Mouse (Mus musculus) forebrain, postnatal 0 days (tissue): ENCODE results near the gene Zkscan3. TPM values are rescaled to one million over a fixed set of nuclear protein-coding genes. Genes with fewer than 3 reads are reported as not detected.

Experiments
- ATAC-seq: fragments of 200-750 bp; cut with Nextera tagmentation; 2 replicates; pipeline ENCODE4 v1.8.0; 2017; ENCODE audit warnings: mild to moderate bottlenecking, moderate library complexity
- DNase-seq: peaks from one replicate; pipeline ENCODE4 v3.0.0-alpha.2; 2015
- H3K27ac ChIP-seq: fragments of 300-500 bp; sonication (generic); 2 replicates; pipeline ENCODE4 v1.5.1; 2014; ENCODE audit warnings: low read depth, mild to moderate bottlenecking, antibody characterized with exemption, low read length, moderate library complexity, mixed read lengths
- H3K27me3 ChIP-seq: fragments of 300-500 bp; sonication (generic); 2 replicates; pipeline ENCODE4 v1.6.1; 2014; ENCODE audit warnings: mild to moderate bottlenecking, low read length, mixed read lengths; ENCODE audit not compliant: insufficient read depth
- H3K36me3 ChIP-seq: fragments of 300-500 bp; sonication (generic); 2 replicates; pipeline ENCODE4 v1.6.1; 2014; ENCODE audit warnings: mild to moderate bottlenecking, moderate library complexity; ENCODE audit not compliant: insufficient read depth
- H3K4me1 ChIP-seq: fragments of 300-500 bp; sonication (generic); 2 replicates; pipeline ENCODE4 v1.6.1; 2014; ENCODE audit warnings: antibody characterized with exemption; ENCODE audit not compliant: insufficient read depth
- H3K4me2 ChIP-seq: fragments of 300-500 bp; sonication (generic); 2 replicates; pipeline ENCODE4 v1.6.1; 2014; ENCODE audit warnings: low read depth, mild to moderate bottlenecking, moderate library complexity
- H3K4me3 ChIP-seq: fragments of 300-500 bp; sonication (generic); 2 replicates; pipeline ENCODE4 v1.5.1; 2014; ENCODE audit warnings: low read depth, low read length, mixed read lengths
- H3K9ac ChIP-seq: fragments of 300-500 bp; sonication (generic); 2 replicates; pipeline ENCODE4 v1.6.1; 2014; ENCODE audit warnings: mild to moderate bottlenecking
- H3K9me3 ChIP-seq: fragments of 300-500 bp; sonication (generic); 2 replicates; pipeline ENCODE4 v1.6.1; 2016; ENCODE audit warnings: low read length
- CTCF ChIP-seq: sonication (generic); IDR thresholded peaks from 2 replicates; pipeline ENCODE4 v1.5.1; 2016; ENCODE audit warnings: antibody characterized with exemption, control low read depth, low read depth
- WGBS: fragments of 180-500 bp; shearing (Covaris S2); extraction: QIAGEN DNeasy Blood & Tissue Kit; methylation state at CpG from one replicate; pipeline ENCODE4 v1.1.7; 2014; 5-methylcytosine and 5-hydroxymethylcytosine counted together
- microRNA counts: library from miRNA; unstranded; fragments of <30 nt; microRNA quantifications from one replicate; lab custom pipeline; 2015
- microRNA-seq, 2 experiments: library from miRNA; unstranded; fragments of <30 nt; microRNA quantifications; one replicate each; pipeline ENCODE4; 2016
- polyA plus RNA-seq: library from polyadenylated mRNA; unstranded; fragments of >200 nt; fragmentation: Nextera tagmentation; extraction: Ambion mirVana; gene quantifications from 2 replicates; pipeline ENCODE4 v1.2.1, GENCODE M21; 2015
- total RNA-seq: library from RNA; depleted of rRNA; stranded (reverse); fragments of >200 nt; gene quantifications from 2 replicates; pipeline ENCODE4 v1.2.3, GENCODE M21; 2014; rRNA removed

Zkscan3 gene
- total and polyA plus RNA-seq, 2 experiments from 2014 or later: 45.6 to 51.8 TPM

DNA sequence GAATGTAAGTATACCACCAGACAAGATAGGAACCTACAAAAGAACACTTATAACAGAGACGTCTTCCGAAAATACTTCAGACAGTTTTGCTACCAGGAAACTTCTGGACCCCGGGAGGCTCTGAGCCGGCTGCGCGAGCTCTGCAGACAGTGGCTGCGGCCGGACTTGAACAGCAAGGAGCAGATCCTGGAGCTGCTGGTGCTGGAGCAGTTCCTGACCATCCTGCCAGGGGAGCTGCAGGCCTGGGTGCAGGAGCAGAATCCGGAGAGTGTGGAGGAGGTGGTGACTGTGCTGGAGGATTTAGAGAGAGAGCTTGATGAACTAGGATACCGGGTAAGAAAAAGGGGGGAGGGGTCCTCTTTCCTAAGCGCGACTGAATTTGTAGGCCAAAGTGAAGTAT is 38.8 kb downstream of the Zkscan3 start:
- Histone ChIP-seq H3K9ac (no peak overlapping the region), H3K4me3 (no peak overlapping the region), H3K36me3 (peaks cover 9% of the 10 kb centered on the region; the same call in 1 of the 2 replicates), H3K27ac (no peak overlapping the region), H3K4me2 (peak overlapping the region; percentile 70), H3K9me3 (no peaks in the 10 kb centered on the region), H3K27me3 (no peaks in the 10 kb centered on the region), H3K4me1 (peaks cover 10% of the 10 kb centered on the region)
- TF ChIP-seq CTCF: no peak
- ATAC-seq (no peak), DNase-seq (no peak)
- WGBS: 70% methylated on average over 12 of the region's 12 CpGs

DNA sequence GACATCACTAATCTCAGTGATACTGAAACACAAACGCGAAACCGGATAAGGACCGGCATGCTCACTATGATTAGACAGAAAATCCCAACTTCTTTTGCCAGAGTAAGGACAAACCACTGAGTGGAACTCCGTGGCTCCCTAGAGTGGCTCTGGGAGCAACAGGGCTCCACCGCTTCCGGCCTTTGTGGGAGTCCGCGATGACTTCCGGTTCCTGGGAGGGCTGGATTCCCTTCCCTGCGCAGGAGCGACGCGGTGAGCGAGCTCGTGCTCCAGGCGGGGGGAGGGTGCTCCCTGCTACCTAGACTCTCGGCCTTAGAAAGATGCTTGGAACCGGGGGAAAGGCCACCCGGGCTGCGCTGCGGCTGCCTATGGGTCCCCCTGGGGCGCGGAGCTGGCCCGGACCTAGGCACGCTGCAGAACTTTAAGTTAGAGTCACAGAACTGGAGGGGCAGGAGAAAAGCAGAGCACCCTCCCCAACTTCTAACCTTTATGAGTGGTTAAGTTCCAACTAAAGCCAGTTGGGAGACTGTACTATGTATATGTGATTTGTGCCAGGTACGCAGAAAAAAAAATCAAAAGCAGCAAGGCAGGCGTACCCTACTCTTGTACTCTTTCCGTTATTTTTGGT is 39.8 kb downstream of the Zkscan3 start, which contains the start of gene Zscan12:
Zscan12 (plus strand) TSS at position 200 of the 628 bp plus-strand sequence.
- Histone ChIP-seq H3K36me3 (peaks cover 6% of the 10 kb centered on the region; the same call in 1 of the 2 replicates), H3K9ac (peak within 1 kb of the TSS; percentile 73), H3K27me3 (no peaks in the 10 kb centered on the region), H3K9me3 (no peaks in the 10 kb centered on the region), H3K4me1 (peaks cover 10% of the 10 kb centered on the region), H3K4me2 (peak within 1 kb of the TSS; percentile 70), H3K4me3 (peak within 1 kb of the TSS; percentile 91), H3K27ac (peak within 1 kb of the TSS; percentile 67; the same call in 1 of the 2 replicates)
- peak; percentile 94 for DNase-seq
- 1% methylated on average over 29 of the region's 29 CpGs for WGBS
- no peak for TF ChIP-seq CTCF
- peak; percentile 100 for ATAC-seq

DNA sequence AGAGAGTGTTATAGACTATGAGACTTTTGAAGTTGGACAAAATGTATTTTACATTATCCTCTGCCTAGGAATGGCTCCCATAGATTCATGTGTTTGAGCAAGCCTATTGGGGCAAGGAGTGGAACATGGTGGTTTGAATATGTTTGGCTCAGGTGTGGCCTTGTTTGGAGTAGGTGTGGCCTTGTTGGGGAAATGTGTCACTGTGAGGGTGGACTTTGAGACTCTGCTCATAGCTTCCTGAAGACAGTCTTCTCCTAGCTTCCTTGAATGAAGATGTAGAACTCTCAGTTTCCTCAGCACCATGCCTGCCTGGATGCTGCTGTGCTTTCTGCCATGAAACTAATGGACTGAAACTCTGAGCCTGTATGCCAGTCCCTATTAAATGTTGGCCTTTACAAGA is 52.0 kb downstream of the Zkscan3 start:
- Histone ChIP-seq H3K4me3 (no peak overlapping the region), H3K9ac (no peak overlapping the region), H3K36me3 (no peaks in the 10 kb centered on the region), H3K27ac (no peak overlapping the region), H3K4me2 (no peak overlapping the region), H3K4me1 (no peaks in the 10 kb centered on the region), H3K9me3 (no peaks in the 10 kb centered on the region), H3K27me3 (no peaks in the 10 kb centered on the region)
- ATAC-seq (no peak), DNase-seq (no peak)
- TF ChIP-seq CTCF: no peak

DNA sequence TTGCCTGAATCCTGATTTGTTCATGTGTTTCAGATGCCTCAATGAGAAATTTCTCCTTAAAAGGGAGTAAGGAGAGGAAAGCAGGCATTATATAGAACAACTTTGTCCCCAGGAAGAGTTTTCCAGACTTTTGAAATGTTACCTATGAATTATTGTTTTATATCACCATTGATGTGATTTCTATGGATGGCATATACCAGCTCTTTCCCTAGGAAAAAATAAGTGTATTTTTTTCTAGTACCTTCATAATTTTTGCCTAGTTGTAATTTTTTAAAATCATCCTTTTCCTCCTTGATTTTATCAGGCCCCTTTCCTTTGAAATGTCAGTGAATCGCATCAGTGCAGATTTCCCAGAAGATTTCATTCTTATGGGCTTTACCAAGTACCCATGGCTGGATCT is 55.9 kb downstream of the Zkscan3 start, which contains the start of gene Olfr1367:
Olfr1367 (plus strand) TSS at position 301 of the 400 bp plus-strand sequence.
- H3K9me3 ChIP-seq: no peaks in the 10 kb centered on the region
- no peaks in the 10 kb centered on the region for H3K27me3 ChIP-seq
- H3K4me1 ChIP-seq: no peaks in the 10 kb centered on the region
- ATAC-seq (no peak), DNase-seq (no peak)
- H3K9ac ChIP-seq: no peak within 1 kb of the TSS
- 100% methylated on average over 1 of the region's 1 CpGs for WGBS
- no peaks in the 10 kb centered on the region for H3K36me3 ChIP-seq
- H3K4me3 ChIP-seq: no peak within 1 kb of the TSS
- no peak within 1 kb of the TSS for H3K27ac ChIP-seq
- TF ChIP-seq CTCF: no peak
- H3K4me2 ChIP-seq: no peak within 1 kb of the TSS

MicroRNAs within 50 kb of the gene (microRNA counts, 519-probe panel; counts per million panel counts)
- not detected for microRNA mmu-miR-1896 (lab: Ali Mortazavi, UCI)

Small RNA genes lying within 50 kb of the gene (microRNA-seq; reads per million reads assigned to microRNA genes)
- 0 reads per million in 2 experiments for gene Mir1896
- 0.24 to 0.77 reads per million in 2 experiments for gene Mir6942

Other genes starting within 250 kb of the Zkscan3 start
- 81.7 and 90.9 TPM in 2 replicates for gene Trim27, start 223.3 kb downstream of the Zkscan3 start, total RNA-seq
- gene Trim27, start 223.3 kb downstream of the Zkscan3 start, polyA plus RNA-seq: 72.7 and 85.3 TPM in 2 replicates
- gene Gpx5, start 110.0 kb downstream of the Zkscan3 start, total RNA-seq: not detected in 2 replicates
- not detected in 2 replicates for gene Gpx5, start 110.0 kb downstream of the Zkscan3 start, polyA plus RNA-seq
- gene Gpx6, start 90.6 kb downstream of the Zkscan3 start, total RNA-seq: 0.15 TPM in 1 of 2 replicates, not detected in the other
- gene Gpx6, start 90.6 kb downstream of the Zkscan3 start, polyA plus RNA-seq: 0.11 and 0.14 TPM in 2 replicates
- gene Olfr1367, start 55.8 kb downstream of the Zkscan3 start, total RNA-seq: not detected in 2 replicates
- not detected in 2 replicates for gene Olfr1367, start 55.8 kb downstream of the Zkscan3 start, polyA plus RNA-seq
- 10.4 and 11.5 TPM in 2 replicates for gene Zscan12, start 39.9 kb downstream of the Zkscan3 start, total RNA-seq
- 7.2 and 8.1 TPM in 2 replicates for gene Zscan12, start 39.9 kb downstream of the Zkscan3 start, polyA plus RNA-seq
- gene Pgbd1, start 38.3 kb upstream of the Zkscan3 start, total RNA-seq: 2.3 and 4.7 TPM in 2 replicates
- gene Pgbd1, start 38.3 kb upstream of the Zkscan3 start, polyA plus RNA-seq: 0.83 and 1.5 TPM in 2 replicates
- 25.2 and 27.1 TPM in 2 replicates for gene Zscan26, start 51.0 kb upstream of the Zkscan3 start, total RNA-seq
- 10.9 and 16.7 TPM in 2 replicates for gene Zscan26, start 51.0 kb upstream of the Zkscan3 start, polyA plus RNA-seq
- gene Nkapl, start 65.8 kb upstream of the Zkscan3 start, total RNA-seq: 0.69 and 1.3 TPM in 2 replicates
- 1.8 and 2.7 TPM in 2 replicates for gene Nkapl, start 65.8 kb upstream of the Zkscan3 start, polyA plus RNA-seq
- 8.9 and 9.3 TPM in 2 replicates for gene Zkscan4, start 76.2 kb upstream of the Zkscan3 start, total RNA-seq
- gene Zkscan4, start 76.2 kb upstream of the Zkscan3 start, polyA plus RNA-seq: 4.2 and 6.1 TPM in 2 replicates
- gene Gm10065, start 76.7 kb upstream of the Zkscan3 start, total RNA-seq: 1.5 TPM in 1 of 2 replicates, not detected in the other
- gene Gm10065, start 76.7 kb upstream of the Zkscan3 start, polyA plus RNA-seq: not detected in 2 replicates
- 0.14 and 0.31 TPM in 2 replicates for gene AK157302, start 92.5 kb upstream of the Zkscan3 start, total RNA-seq
- 0.42 and 0.54 TPM in 2 replicates for gene AK157302, start 92.5 kb upstream of the Zkscan3 start, polyA plus RNA-seq
- gene Gm11273, start 98.7 kb upstream of the Zkscan3 start, total RNA-seq: 5.9 and 7.1 TPM in 2 replicates
- 5.8 and 11.0 TPM in 2 replicates for gene Gm11273, start 98.7 kb upstream of the Zkscan3 start, polyA plus RNA-seq
- 7.8 and 9.5 TPM in 2 replicates for gene Zkscan8, start 128.4 kb upstream of the Zkscan3 start, total RNA-seq
- 1.3 and 2.2 TPM in 2 replicates for gene Zkscan8, start 128.4 kb upstream of the Zkscan3 start, polyA plus RNA-seq
- gene Olfr1366, start 140.1 kb upstream of the Zkscan3 start, total RNA-seq: not detected in 2 replicates
- 0.15 TPM in 2 replicates for gene Olfr1366, start 140.1 kb upstream of the Zkscan3 start, polyA plus RNA-seq
- not detected in 2 replicates for gene Olfr1535, start 157.1 kb upstream of the Zkscan3 start, total RNA-seq
- 0.06 and 0.07 TPM in 2 replicates for gene Olfr1535, start 157.1 kb upstream of the Zkscan3 start, polyA plus RNA-seq
- gene Olfr1364, start 179.0 kb upstream of the Zkscan3 start, total RNA-seq: not detected in 2 replicates
- not detected in 2 replicates for gene Olfr1364, start 179.0 kb upstream of the Zkscan3 start, polyA plus RNA-seq
- not detected in 2 replicates for gene Olfr1362, start 211.3 kb upstream of the Zkscan3 start, total RNA-seq
- not detected in 2 replicates for gene Olfr1362, start 211.3 kb upstream of the Zkscan3 start, polyA plus RNA-seq
- gene Olfr11, start 239.8 kb upstream of the Zkscan3 start, total RNA-seq: not detected in 2 replicates
- gene Olfr11, start 239.8 kb upstream of the Zkscan3 start, polyA plus RNA-seq: not detected in 2 replicates